Mouse (Mus musculus): ENCODE measurements around the gene Psapl1. TPM values are rescaled to one million over a fixed set of nuclear protein-coding genes. Genes with fewer than 3 reads are reported as not detected.

Gene Psapl1
- polyA plus RNA-seq, 1 experiment from 2014 or later, result not detected

Other genes starting within 250 kb of the Psapl1 start
- 9.9 and 10.3 TPM in 2 replicates for gene Sorcs2, start 194.1 kb downstream of the Psapl1 start, polyA plus RNA-seq (2014; fragmentation: Nextera tagmentation; extraction: Ambion mirVana)